Mouse (Mus musculus) right cerebral cortex, postnatal 25 days (tissue): ENCODE results near the gene Pnmal1.
A peak's percentile ranks its signal among the peaks of the same experiment; 100 is the strongest.

Source experiments
- DNase-seq: peaks from one replicate; pipeline ENCODE4 v3.0.0; 2022

Pnmal1 gene

GRCm38 (mm10) chr7:16959539-16960187, at the start of gene Pnmal1:
Gene Pnmal1 (plus strand): TSS chr7:16959679.
- peak; percentile 90 for DNase-seq

- DNase-seq, result no peak
Observed at GRCm38 (mm10) chr7:16909909-16910308, 49.6 kb upstream of the Pnmal1 start.

GRCm38 (mm10) chr7:16911904-16912303, 47.6 kb upstream of the Pnmal1 start:
- DNase-seq, result no peak

GRCm38 (mm10) chr7:16912360-16912759, 47.1 kb upstream of the Pnmal1 start:
- DNase-seq, result no peak

GRCm38 (mm10) chr7:16913806-16914452, 45.5 kb upstream of the Pnmal1 start:
- DNase-seq, result peak; percentile 65

GRCm38 (mm10) chr7:16914453-16915343, 44.8 kb upstream of the Pnmal1 start:
- DNase-seq, result no peak

GRCm38 (mm10) chr7:16915461-16916340, 43.8 kb upstream of the Pnmal1 start:
- no peak for DNase-seq

GRCm38 (mm10) chr7:16916342-16917265, 42.9 kb upstream of the Pnmal1 start:
- no peak for DNase-seq

- no peak for DNase-seq
Observed at GRCm38 (mm10) chr7:16917447-16917846, 42.0 kb upstream of the Pnmal1 start.

- peak; percentile 77 for DNase-seq
Observed at GRCm38 (mm10) chr7:16918014-16918413, 41.5 kb upstream of the Pnmal1 start.

- no peak for DNase-seq
Observed at GRCm38 (mm10) chr7:16918670-16919069, 40.8 kb upstream of the Pnmal1 start.

- DNase-seq, result no peak
Observed at GRCm38 (mm10) chr7:16919395-16920149, 39.9 kb upstream of the Pnmal1 start.

- no peak for DNase-seq
Observed at GRCm38 (mm10) chr7:16920150-16920579, 39.3 kb upstream of the Pnmal1 start.

GRCm38 (mm10) chr7:16920818-16921791, 38.4 kb upstream of the Pnmal1 start:
- DNase-seq, result peak; percentile 61

GRCm38 (mm10) chr7:16921881-16922335, 37.6 kb upstream of the Pnmal1 start:
- DNase-seq, result no peak

- peak; percentile 53 for DNase-seq
Observed at GRCm38 (mm10) chr7:16922360-16922973, 37.0 kb upstream of the Pnmal1 start.

- DNase-seq, result peak; percentile 47
Observed at GRCm38 (mm10) chr7:16923283-16924036, 36.0 kb upstream of the Pnmal1 start.
